Mouse (Mus musculus) heart, embryonic 10.5 days (tissue): Measurements from ENCODE around the gene Cd24a. TPM values are rescaled to one million over a fixed set of nuclear protein-coding genes. Genes with fewer than 3 reads are reported as not detected.

Experiments
- DNase-seq: peaks from one replicate; pipeline ENCODE4 v3.0.0-alpha.2; 2017; ENCODE audit warnings: low spot score
- H3K27ac ChIP-seq: fragments of 300-500 bp; sonication (generic); 2 replicates; pipeline ENCODE4 v1.5.1; 2016; ENCODE audit warnings: mild to moderate bottlenecking
- H3K27me3 ChIP-seq: fragments of 300-500 bp; sonication (generic); 2 replicates; pipeline ENCODE4 v1.6.1; 2016; ENCODE audit warnings: mild to moderate bottlenecking; ENCODE audit not compliant: poor library complexity, insufficient read depth, severe bottlenecking
- H3K36me3 ChIP-seq: fragments of 300-500 bp; sonication (generic); 2 replicates; pipeline ENCODE4 v1.6.1; 2016; ENCODE audit warnings: mild to moderate bottlenecking, moderate library complexity
- H3K4me1 ChIP-seq: fragments of 300-500 bp; sonication (generic); 2 replicates; pipeline ENCODE4 v1.6.1; 2016; ENCODE audit warnings: mild to moderate bottlenecking
- H3K4me3 ChIP-seq: fragments of 300-500 bp; sonication (generic); 2 replicates; pipeline ENCODE4 v1.5.1; 2016; ENCODE audit warnings: mild to moderate bottlenecking, moderate library complexity
- H3K9me3 ChIP-seq: fragments of 300-500 bp; sonication (generic); 2 replicates; pipeline ENCODE4 v1.6.1; 2016; ENCODE audit warnings: mild to moderate bottlenecking, moderate library complexity
- WGBS: fragments of 180-500 bp; shearing (Covaris S2); methylation state at CpG from one replicate; pipeline ENCODE4 v1.1.7; 2016; 5-methylcytosine and 5-hydroxymethylcytosine counted together
- polyA plus RNA-seq: library from polyadenylated mRNA; unstranded; fragments of >200 nt; fragmentation: Nextera tagmentation; extraction: Ambion mirVana; gene quantifications from 2 replicates; pipeline ENCODE4 v1.2.1, GENCODE M21; 2016

Cd24a gene
- polyA plus RNA-seq: 108 and 192 TPM in 2 replicates

DNA sequence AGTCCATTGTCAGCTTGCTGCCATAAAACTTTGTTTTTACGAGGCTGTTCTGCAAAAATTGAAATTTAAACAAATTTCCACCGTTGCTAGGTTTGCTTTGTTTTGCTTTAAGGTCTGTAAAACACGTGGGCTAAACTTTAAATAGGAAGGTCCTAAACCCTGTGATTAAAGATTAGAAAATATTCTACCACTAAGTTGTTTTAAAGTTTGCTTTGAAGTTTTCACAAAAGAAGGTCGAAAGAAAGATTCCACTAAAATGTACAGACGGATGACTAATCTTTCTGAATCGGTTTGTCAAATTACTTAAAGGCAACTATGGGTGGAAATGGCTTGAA is at the start of gene Cd24a:
TSS of gene Cd24a (plus strand) at position 288 of the 335 bp plus-strand sequence.
- Histone ChIP-seq H3K4me3 (peak within 1 kb of the TSS; percentile 80), H3K27me3 (no peaks in the 10 kb centered on the region), H3K36me3 (peaks cover 8% of the 10 kb centered on the region; the same call in 1 of the 2 replicates), H3K4me1 (peaks cover 6% of the 10 kb centered on the region; the same call in 1 of the 2 replicates), H3K9me3 (no peaks in the 10 kb centered on the region), H3K27ac (peak within 1 kb of the TSS; percentile 94)
- WGBS: 2% methylated on average over 6 of the region's 6 CpGs
- DNase-seq: no peak

DNA sequence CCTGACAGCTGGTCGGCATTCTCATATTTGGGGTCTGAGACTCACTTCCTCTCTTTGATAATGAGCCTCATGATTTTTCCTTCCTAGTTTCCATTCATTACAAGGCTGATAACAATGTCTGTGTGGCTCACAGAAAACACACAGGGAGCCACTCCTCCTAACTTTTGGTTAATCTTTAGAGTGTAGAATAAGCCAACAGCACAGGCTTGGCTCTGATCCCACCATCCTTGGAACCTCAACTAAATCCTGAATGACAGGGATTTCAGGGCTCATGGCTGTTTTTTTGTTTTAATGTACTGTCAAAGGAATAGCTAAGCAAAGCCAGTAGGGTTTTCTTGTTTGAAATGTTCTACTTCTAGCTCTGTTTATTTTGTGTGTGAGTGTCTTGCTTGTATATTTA is 43.7 kb upstream of the Cd24a start:
- Histone ChIP-seq H3K4me3 (no peak overlapping the region), H3K27me3 (no peaks in the 10 kb centered on the region), H3K4me1 (peaks cover 13% of the 10 kb centered on the region), H3K36me3 (peaks cover 57% of the 10 kb centered on the region), H3K9me3 (no peaks in the 10 kb centered on the region), H3K27ac (no peak overlapping the region)
- no peak for DNase-seq
- 68% methylated on average over 1 of the region's 1 CpGs for WGBS

DNA sequence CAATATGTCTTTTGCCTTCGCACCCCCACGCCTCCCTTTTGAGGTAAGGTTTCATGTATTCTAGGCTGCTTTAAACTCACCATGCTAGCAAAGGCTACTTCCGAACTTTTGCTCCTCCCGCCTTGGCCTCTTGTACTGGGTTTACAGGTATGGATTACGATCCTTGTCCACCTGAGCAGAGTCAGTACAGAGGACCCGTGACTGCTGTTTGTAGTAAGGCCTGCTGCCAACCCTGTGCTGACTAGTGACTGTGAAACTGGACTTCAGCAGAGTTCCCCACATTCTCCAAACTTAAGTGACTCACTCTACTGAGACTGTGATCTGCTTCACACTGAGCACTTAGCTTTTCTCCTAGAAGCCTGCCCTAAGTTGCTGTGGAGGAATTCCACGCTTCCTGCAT is 40.4 kb upstream of the Cd24a start:
- Histone ChIP-seq H3K4me3 (no peak overlapping the region), H3K9me3 (no peaks in the 10 kb centered on the region), H3K27ac (peak overlapping the region; percentile 36; the same call in 1 of the 2 replicates), H3K27me3 (no peaks in the 10 kb centered on the region), H3K36me3 (peaks cover 26% of the 10 kb centered on the region), H3K4me1 (peaks cover 24% of the 10 kb centered on the region)
- DNase-seq: no peak
- WGBS: 84% methylated on average over 7 of the region's 7 CpGs

DNA sequence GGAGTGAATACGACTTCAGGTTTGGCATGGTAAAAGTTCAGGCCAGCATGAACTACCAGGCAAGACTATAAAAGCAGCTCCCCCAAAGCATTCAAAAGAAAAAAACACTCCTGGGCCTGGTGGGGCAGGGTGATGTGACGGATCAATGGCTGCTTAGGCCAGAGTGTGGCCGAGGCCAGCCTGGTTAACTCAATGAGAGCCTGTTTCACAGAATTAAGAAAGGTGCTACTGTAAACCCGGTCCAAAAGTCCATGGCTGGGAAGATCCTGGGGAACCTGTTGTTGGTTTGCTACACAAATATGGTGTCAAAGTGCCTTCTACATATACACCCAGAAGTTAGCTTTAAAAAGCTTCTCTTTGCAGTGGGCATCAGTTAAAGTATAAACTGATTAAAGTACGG is 39.3 kb upstream of the Cd24a start:
- 91% methylated on average over 5 of the region's 5 CpGs for WGBS
- Histone ChIP-seq H3K9me3 (no peaks in the 10 kb centered on the region), H3K36me3 (peaks cover 21% of the 10 kb centered on the region), H3K27ac (no peak overlapping the region), H3K27me3 (no peaks in the 10 kb centered on the region), H3K4me1 (peaks cover 24% of the 10 kb centered on the region), H3K4me3 (no peak overlapping the region)
- no peak for DNase-seq

DNA sequence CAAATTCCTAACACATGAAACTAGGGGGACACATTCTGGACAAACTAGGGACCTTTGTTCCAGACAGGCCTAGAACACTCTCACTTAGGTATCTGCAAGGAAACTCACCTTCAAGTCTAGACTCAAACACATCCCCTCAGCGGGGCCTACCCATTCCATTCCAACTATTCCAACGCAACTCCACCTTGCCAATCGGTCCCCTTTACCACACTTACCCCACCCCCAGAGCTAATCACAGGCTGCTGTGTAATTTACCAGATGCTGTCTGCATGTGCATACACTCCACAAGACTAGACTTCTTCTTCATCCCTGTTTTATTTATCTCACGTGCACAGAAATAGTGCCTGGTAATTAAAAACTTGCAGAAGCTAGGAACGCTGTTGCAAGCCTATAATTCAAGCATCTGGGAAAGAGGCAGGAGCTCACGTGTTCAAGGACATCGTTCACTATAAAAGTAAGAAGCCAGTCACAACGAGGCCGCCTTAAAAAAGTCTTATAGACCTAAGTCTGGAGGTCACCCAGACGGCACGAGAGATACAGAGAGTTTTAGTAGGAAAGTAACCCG is 38.3 kb upstream of the Cd24a start:
- 17% methylated on average over 12 of the region's 12 CpGs for WGBS
- no peaks in the 10 kb centered on the region for H3K9me3 ChIP-seq
- H3K36me3 ChIP-seq: peaks cover 21% of the 10 kb centered on the region
- H3K4me3 ChIP-seq: peak overlapping the region; percentile 92
- no peak for DNase-seq
- H3K27me3 ChIP-seq: no peaks in the 10 kb centered on the region
- H3K27ac ChIP-seq: peak overlapping the region; percentile 95
- peaks cover 24% of the 10 kb centered on the region for H3K4me1 ChIP-seq

DNA sequence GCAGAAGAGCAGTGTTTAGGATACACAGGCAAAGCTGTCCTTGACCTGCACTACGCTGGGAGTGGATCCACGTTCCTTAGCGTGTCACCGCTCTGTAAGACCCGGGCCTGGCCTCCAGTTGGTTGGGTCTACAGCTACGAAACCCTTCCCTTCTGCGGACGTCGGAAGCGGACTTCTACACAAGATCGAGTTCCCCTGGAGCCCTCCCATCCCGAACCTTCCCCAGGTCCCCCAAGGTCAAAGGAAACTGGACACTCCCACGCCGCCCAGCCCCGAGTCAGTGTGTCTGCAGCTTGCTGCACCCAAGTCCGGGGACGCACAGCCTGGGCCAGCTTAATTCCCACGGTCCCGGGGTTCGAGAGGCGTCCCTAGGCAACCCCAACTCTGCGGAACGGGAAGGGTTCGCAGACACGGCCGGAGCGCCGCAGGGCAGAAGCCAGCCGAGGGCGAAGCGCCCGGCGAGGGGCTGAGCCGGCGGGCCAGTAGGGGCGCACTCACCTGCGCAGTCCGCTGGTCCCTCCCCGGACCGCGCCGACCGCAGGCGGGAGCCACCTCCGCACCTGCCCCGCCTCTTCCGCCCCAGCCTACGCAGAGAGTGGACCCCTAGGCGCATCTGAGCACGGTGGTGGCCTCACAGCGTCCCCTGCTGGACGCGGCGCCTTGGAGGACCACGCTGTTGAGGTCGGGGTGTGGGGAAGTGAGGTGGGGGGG is 37.5 kb upstream of the Cd24a start, which contains the start of gene 1700021F05Rik:
TSS of gene 1700021F05Rik (minus strand) at position 553 of the 711 bp plus-strand sequence.
- peak within 1 kb of the TSS; percentile 92 for H3K4me3 ChIP-seq
- H3K27me3 ChIP-seq: no peaks in the 10 kb centered on the region
- peak; percentile 96 for DNase-seq
- H3K4me1 ChIP-seq: peaks cover 24% of the 10 kb centered on the region
- H3K27ac ChIP-seq: peak within 1 kb of the TSS; percentile 95
- peaks cover 14% of the 10 kb centered on the region for H3K36me3 ChIP-seq
- under 1% methylated on average over 49 of the region's 56 CpGs for WGBS
- no peaks in the 10 kb centered on the region for H3K9me3 ChIP-seq

DNA sequence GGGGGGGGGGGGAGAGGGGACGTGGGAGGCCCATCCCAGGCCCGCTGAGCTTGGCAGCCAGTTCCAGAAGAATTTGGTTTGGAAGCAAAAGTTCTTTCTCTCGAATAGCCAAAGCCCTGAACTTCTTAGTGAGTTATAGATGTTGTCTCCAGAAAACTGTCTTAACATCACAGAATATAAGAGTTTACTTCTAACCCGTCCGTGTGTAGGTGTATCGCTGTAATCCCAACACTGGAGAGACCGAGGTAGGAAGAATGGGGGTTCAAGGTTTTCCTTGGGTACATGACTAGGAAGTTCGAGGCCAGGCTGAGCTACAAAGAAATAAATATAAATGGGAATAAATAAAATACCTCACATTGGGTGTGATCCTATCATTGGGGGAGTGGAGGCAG is 36.9 kb upstream of the Cd24a start:
- H3K27ac ChIP-seq: peak overlapping the region; percentile 95
- H3K27me3 ChIP-seq: no peaks in the 10 kb centered on the region
- H3K9me3 ChIP-seq: no peaks in the 10 kb centered on the region
- H3K36me3 ChIP-seq: peaks cover 9% of the 10 kb centered on the region
- WGBS: 38% methylated on average over 8 of the region's 8 CpGs
- DNase-seq: no peak
- H3K4me3 ChIP-seq: peak overlapping the region; percentile 92
- H3K4me1 ChIP-seq: peaks cover 24% of the 10 kb centered on the region

DNA sequence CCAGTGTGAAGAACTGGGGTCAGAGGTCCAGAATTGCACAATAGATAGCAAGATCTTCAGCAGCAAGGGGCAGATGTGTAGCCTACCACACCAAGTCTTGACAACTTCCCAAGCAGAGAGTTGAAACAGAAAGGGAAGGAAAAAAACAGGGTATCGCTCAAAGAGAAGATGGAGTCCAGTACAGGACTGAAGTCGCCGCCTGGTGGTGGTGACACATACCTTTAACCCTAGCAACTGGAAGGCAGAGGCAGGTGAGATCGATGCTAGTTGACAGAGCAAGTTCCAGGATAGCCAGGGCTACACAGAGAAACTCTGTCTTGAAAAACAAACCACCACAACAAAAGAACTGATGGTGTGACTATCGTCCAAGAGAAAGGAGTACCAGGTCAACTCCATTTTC is 28.7 kb upstream of the Cd24a start:
- no peak for DNase-seq
- H3K36me3 ChIP-seq: no peaks in the 10 kb centered on the region
- no peaks in the 10 kb centered on the region for H3K4me1 ChIP-seq
- H3K27ac ChIP-seq: no peak overlapping the region
- no peak overlapping the region for H3K4me3 ChIP-seq
- H3K9me3 ChIP-seq: no peaks in the 10 kb centered on the region
- H3K27me3 ChIP-seq: no peaks in the 10 kb centered on the region
- WGBS: 56% methylated on average over 5 of the region's 5 CpGs

DNA sequence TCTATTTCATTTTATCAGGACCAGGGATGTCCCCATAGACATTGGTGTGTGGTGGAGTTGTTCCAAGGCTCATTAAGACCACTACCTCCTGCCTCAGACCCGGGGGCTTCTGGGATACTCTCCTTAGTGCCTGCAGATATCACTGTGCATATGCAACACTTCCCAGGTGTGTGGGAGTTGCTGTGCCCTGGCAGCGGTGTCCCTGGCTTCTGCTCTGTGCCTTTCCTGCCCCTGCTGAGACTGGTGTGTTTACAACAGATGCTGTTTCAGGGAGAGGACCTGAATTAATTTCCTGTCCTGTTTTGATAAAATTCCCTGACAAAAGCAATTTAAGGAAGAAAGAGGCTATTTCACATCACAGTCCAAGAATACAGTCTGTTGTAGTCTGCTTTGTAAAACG is 27.2 kb upstream of the Cd24a start:
- Histone ChIP-seq H3K27ac (no peak overlapping the region), H3K4me1 (no peaks in the 10 kb centered on the region), H3K9me3 (no peaks in the 10 kb centered on the region), H3K27me3 (no peaks in the 10 kb centered on the region), H3K36me3 (no peaks in the 10 kb centered on the region), H3K4me3 (no peak overlapping the region)
- no peak for DNase-seq
- WGBS: 23% methylated on average over 3 of the region's 3 CpGs

DNA sequence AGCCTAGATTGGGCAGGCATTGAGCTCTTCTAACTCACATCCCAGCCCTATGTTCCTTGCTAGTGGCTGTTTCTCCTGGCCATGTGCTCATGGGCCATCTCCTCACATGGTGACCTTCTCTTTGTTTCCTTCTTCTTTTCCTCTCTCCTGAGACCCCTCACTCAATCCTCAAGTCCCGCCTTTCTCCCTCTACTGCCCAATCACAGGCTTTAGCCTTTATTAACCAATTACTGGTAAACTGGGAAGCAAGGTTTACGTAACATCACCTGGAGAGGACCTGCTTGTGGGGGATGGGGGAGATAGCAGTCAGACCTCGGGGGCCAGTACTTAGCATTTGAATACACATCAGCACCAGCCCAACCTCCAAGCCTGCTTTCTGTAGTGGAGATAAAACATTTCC is 26.7 kb upstream of the Cd24a start:
- Histone ChIP-seq H3K4me3 (no peak overlapping the region), H3K4me1 (no peaks in the 10 kb centered on the region), H3K36me3 (no peaks in the 10 kb centered on the region), H3K27me3 (no peaks in the 10 kb centered on the region), H3K27ac (no peak overlapping the region), H3K9me3 (no peaks in the 10 kb centered on the region)
- no peak for DNase-seq
- 20% methylated on average over 3 of the region's 3 CpGs for WGBS

DNA sequence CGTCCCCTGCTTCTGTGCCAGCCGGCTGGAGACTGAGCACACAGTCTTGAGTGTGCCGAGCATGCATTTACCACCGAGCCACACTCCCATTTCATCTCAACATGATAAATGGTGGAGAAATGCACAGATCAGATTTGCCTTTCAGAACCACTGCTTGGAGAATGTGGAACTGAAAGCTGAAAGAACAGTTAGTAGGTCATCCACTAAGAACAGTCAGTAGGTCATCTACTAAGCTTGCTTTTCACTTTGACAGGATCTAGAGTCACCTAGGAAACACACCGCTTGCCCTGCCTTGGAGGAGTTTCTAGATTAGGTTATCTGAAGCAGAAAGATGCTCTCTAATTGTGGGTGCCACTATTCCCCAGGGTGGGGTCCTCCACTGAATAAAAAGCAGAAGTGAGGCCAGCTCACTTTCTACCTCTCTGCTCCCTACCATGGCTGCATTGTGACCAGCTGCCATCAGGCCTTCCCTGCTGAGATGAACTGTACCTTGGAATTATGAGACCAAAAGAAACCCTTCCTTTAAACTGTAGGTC is 20.4 kb upstream of the Cd24a start:
- H3K4me1 ChIP-seq: no peaks in the 10 kb centered on the region
- no peaks in the 10 kb centered on the region for H3K9me3 ChIP-seq
- no peaks in the 10 kb centered on the region for H3K36me3 ChIP-seq
- 75% methylated on average over 5 of the region's 5 CpGs for WGBS
- no peak for DNase-seq
- no peak overlapping the region for H3K27ac ChIP-seq
- H3K27me3 ChIP-seq: no peaks in the 10 kb centered on the region
- H3K4me3 ChIP-seq: no peak overlapping the region

DNA sequence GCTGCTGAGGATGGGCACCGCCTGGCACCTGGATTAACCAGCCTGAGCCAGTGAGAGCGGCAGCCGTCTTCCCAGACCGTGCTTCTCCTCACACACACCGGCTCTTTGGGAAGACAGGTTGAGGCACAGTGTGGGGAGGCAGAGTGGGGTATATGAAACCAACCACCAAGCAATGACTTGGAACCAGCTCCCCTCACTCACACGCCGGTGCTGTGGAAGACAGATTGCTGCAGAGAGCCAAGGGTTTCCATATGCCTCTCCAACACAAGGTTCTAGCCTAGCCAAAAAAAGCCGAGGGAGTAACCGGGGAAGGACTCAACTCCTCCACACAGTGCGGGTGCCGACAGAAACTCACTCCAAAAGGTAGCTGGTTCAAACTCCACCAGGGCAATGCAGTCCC is 18.8 kb upstream of the Cd24a start:
- Histone ChIP-seq H3K4me1 (no peaks in the 10 kb centered on the region), H3K27me3 (no peaks in the 10 kb centered on the region), H3K9me3 (no peaks in the 10 kb centered on the region), H3K36me3 (no peaks in the 10 kb centered on the region), H3K4me3 (no peak overlapping the region), H3K27ac (no peak overlapping the region)
- 67% methylated on average over 11 of the region's 11 CpGs for WGBS
- DNase-seq: no peak

DNA sequence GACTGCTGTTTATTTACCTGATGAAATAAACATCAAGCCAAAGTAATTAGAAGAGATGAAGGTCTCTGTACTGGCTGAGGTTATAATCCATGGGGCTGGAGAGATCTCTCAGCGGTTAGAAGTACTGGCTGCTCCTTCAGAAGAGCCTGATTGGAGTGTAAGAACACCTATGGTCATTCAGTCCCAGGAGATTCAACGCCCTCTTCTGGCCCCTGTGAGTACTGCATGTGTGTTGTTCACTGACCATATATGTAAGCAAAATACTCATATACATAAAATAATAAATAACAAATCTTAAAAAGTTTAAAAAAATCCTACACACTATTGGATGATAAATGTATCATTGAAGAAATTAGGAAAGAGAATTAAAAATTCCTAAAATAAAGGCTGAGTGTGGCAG is 17.3 kb upstream of the Cd24a start:
- Histone ChIP-seq H3K4me3 (no peak overlapping the region), H3K27me3 (no peaks in the 10 kb centered on the region), H3K4me1 (no peaks in the 10 kb centered on the region), H3K9me3 (no peaks in the 10 kb centered on the region), H3K27ac (no peak overlapping the region), H3K36me3 (no peaks in the 10 kb centered on the region)
- no peak for DNase-seq
- WGBS: 31% methylated on average over 2 of the region's 2 CpGs
